Mouse (Mus musculus): Measurements from ENCODE around the gene Rbbp5. TPM values are rescaled to one million over a fixed set of nuclear protein-coding genes. Genes with fewer than 3 reads are reported as not detected.
"Not testable (repeated sequence)": the region's sequence is repeated elsewhere in the genome, so short reads cannot be mapped to it uniquely, and the experiment has no call there.

The Rbbp5 gene
- polyA plus RNA-seq, 1 experiment from 2014 or later, result 37.8 TPM

DNA sequence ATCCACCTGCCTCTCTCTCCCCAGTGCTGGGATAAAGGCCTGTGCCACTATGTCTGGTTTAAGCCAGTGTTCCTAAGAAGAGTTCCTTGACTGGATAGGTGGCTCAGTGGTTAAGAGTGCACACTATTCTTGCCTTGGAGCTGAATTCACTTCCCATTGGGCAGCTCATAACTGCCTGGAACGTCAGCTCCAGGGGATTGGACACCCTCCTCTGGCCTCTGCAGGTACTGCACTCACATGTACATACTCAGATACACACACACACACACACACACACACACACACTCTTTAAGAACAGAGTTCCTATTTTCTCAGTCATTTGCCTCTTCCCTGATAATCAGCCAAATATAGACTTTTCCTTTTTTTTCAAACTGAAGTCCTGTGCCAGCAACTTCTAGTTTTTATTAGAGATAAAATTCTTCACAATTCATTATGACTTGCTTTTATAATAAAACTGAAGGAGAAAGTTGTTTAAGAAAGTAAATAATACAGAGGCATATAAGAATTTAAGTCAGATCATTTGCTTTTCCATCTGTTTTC lies 36.2 kb upstream of the Rbbp5 start:
- H3K36me3 ChIP-seq (ENCODE audit: control insufficient read depth, insufficient read depth, low read length), result peaks cover 56% of the 10 kb centered on the region
- no peaks in the 10 kb centered on the region for H3K27me3 ChIP-seq (replicated peaks; ENCODE audit: control insufficient read depth, insufficient read depth, low read length)
- H3K9ac ChIP-seq (ENCODE audit: low read depth, low read length), result no peak overlapping the region
- DNase-seq (ENCODE audit: low spot score) (no peak), ATAC-seq (ENCODE audit: low read depth) (no peak)
- no peaks in the 10 kb centered on the region for H3K9me3 ChIP-seq (ENCODE audit: control insufficient read depth, low read length)
- no peaks in the 10 kb centered on the region; the same call in 1 of the 2 replicates for H3K4me1 ChIP-seq (ENCODE audit: control insufficient read depth, insufficient read depth, low read length)
- no peak overlapping the region for H3K27ac ChIP-seq (replicated peaks; ENCODE audit: low read depth, low read length)
- no peak overlapping the region for H3K4me3 ChIP-seq (ENCODE audit: low read depth, low read length)
- H3K4me2 ChIP-seq (ENCODE audit: low read depth, low read length), result no peak overlapping the region
- WGBS, result 62% methylated on average over 1 of the region's 1 CpGs

DNA sequence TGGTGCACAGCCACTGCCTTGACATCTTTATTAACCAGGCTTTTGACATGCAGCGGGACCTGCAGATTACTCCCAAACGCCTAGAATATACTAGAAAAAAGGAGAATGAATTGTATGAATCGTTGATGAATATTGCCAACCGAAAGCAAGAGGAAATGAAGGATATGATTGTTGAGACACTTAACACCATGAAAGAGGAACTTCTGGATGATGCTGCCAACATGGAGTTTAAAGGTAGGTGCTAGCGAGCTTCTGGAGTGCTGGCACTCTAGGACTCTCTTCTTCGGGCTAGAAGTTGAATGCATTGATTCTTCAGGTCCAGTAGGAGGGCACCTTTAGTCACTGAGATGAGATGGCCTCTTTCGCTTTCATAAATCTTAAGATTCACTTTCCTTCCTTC lies 27.4 kb upstream of the Rbbp5 start:
- Histone ChIP-seq H3K4me3 (ENCODE audit: low read depth, low read length) (no peak overlapping the region), H3K9ac (ENCODE audit: low read depth, low read length) (no peak overlapping the region), H3K27me3 (replicated peaks; ENCODE audit: control insufficient read depth, insufficient read depth, low read length) (no peaks in the 10 kb centered on the region), H3K9me3 (ENCODE audit: control insufficient read depth, low read length) (no peaks in the 10 kb centered on the region), H3K4me2 (ENCODE audit: low read depth, low read length) (no peak overlapping the region), H3K4me1 (ENCODE audit: control insufficient read depth, insufficient read depth, low read length) (no peaks in the 10 kb centered on the region), H3K36me3 (ENCODE audit: control insufficient read depth, insufficient read depth, low read length) (peaks cover 73% of the 10 kb centered on the region), H3K27ac (replicated peaks; ENCODE audit: low read depth, low read length) (no peak overlapping the region)
- ATAC-seq (ENCODE audit: low read depth) (no peak), DNase-seq (ENCODE audit: low spot score) (no peak)
- 96% methylated on average over 7 of the region's 7 CpGs for WGBS

DNA sequence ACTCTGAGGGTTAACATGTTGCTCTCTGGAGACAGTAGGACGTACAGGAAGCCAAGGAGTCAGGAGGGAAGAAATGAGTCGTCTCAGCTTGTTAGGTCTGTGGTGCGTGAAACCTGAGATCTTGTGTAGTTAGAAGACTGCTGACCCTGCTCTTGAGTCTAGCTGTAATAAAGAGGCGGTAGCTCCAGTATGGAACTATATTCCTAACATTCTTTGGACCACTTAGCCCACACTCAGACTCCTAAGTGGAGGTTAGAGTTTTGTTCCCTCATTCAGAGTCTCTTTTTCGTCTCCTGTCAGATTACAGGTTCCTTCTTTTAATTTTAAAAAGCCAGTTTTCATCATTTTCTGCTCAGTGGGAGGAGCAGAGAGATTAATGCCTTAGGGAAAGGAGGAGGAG lies 12.5 kb upstream of the Rbbp5 start:
- H3K9me3 ChIP-seq (ENCODE audit: control insufficient read depth, low read length), result no peaks in the 10 kb centered on the region
- H3K27me3 ChIP-seq (replicated peaks; ENCODE audit: control insufficient read depth, insufficient read depth, low read length), result no peaks in the 10 kb centered on the region
- H3K4me3 ChIP-seq (ENCODE audit: low read depth, low read length), result no peak overlapping the region
- no peak overlapping the region for H3K4me2 ChIP-seq (ENCODE audit: low read depth, low read length)
- H3K4me1 ChIP-seq (ENCODE audit: control insufficient read depth, insufficient read depth, low read length), result no peaks in the 10 kb centered on the region; the same call in 1 of the 2 replicates
- no peak for ATAC-seq (ENCODE audit: low read depth)
- no peak for DNase-seq (ENCODE audit: low spot score)
- WGBS, result 42% methylated on average over 5 of the region's 5 CpGs
- peaks cover 67% of the 10 kb centered on the region for H3K36me3 ChIP-seq (ENCODE audit: control insufficient read depth, insufficient read depth, low read length)
- H3K9ac ChIP-seq (ENCODE audit: low read depth, low read length), result no peak overlapping the region
- H3K27ac ChIP-seq (replicated peaks; ENCODE audit: low read depth, low read length), result no peak overlapping the region

DNA sequence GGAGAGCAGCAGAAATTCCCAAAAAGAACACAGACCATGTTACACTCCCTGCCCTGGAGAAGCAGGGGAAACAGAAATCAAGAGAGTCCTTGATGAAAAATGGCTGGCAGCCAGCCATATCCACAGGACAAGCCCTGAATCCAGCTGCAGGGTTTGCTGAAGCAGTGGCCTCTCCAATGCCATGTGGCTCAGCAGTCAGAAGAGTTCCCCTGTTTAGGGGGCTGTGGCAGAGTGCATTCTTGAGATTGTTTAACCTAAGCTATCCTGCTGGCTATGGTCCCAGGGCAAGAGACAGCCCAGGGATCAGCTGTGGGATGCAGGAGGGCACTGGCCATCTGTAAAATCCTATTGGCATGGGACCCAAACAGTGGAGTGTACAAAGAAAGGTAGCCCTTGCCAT lies 8.2 kb upstream of the Rbbp5 start:
- DNase-seq (ENCODE audit: low spot score), result peak; percentile 45

DNA sequence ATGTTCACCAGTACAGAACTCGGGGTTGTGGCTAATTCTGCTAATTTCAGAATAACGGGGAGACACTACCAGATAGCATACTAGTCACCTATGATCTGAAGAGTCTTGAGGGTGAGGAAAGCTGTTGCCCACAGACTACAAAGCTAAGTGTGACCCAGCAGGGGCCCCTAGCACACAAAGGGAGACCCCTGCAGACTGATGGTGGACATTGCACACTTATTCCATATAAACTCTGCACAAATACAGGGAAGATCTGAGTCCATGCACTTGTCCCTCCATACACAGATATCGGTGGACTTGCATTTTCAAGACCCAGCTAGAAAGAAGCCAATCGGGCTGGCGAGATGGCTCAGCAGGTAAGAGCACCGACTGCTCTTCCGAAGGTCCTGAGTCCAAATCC lies 7.6 kb upstream of the Rbbp5 start:
- 89% methylated on average over 7 of the region's 7 CpGs for WGBS
- peaks cover 26% of the 10 kb centered on the region for H3K36me3 ChIP-seq (ENCODE audit: control insufficient read depth, insufficient read depth, low read length)
- no peak overlapping the region for H3K27ac ChIP-seq (replicated peaks; ENCODE audit: low read depth, low read length)
- no peaks in the 10 kb centered on the region for H3K27me3 ChIP-seq (replicated peaks; ENCODE audit: control insufficient read depth, insufficient read depth, low read length)
- no peak overlapping the region for H3K4me2 ChIP-seq (ENCODE audit: low read depth, low read length)
- H3K9me3 ChIP-seq (ENCODE audit: control insufficient read depth, low read length), result no peaks in the 10 kb centered on the region
- H3K4me3 ChIP-seq (ENCODE audit: low read depth, low read length), result no peak overlapping the region
- no peak overlapping the region for H3K9ac ChIP-seq (ENCODE audit: low read depth, low read length)
- no peak for ATAC-seq (ENCODE audit: low read depth)
- no peaks in the 10 kb centered on the region; the same call in 1 of the 2 replicates for H3K4me1 ChIP-seq (ENCODE audit: control insufficient read depth, insufficient read depth, low read length)
- DNase-seq (ENCODE audit: low spot score), result no peak

More for the DNA sequence above, 8.2 kb upstream of the Rbbp5 start:
- Histone ChIP-seq H3K9ac (ENCODE audit: low read depth, low read length) (no peak overlapping the region), H3K9me3 (ENCODE audit: control insufficient read depth, low read length) (no peaks in the 10 kb centered on the region), H3K27ac (replicated peaks; ENCODE audit: low read depth, low read length) (no peak overlapping the region), H3K4me2 (ENCODE audit: low read depth, low read length) (no peak overlapping the region), H3K27me3 (replicated peaks; ENCODE audit: control insufficient read depth, insufficient read depth, low read length) (no peaks in the 10 kb centered on the region), H3K36me3 (ENCODE audit: control insufficient read depth, insufficient read depth, low read length) (peaks cover 31% of the 10 kb centered on the region), H3K4me3 (ENCODE audit: low read depth, low read length) (no peak overlapping the region), H3K4me1 (ENCODE audit: control insufficient read depth, insufficient read depth, low read length) (no peaks in the 10 kb centered on the region; the same call in 1 of the 2 replicates)
- peak; percentile 37; the same call in 1 of the 2 replicates for ATAC-seq (ENCODE audit: low read depth)

DNA sequence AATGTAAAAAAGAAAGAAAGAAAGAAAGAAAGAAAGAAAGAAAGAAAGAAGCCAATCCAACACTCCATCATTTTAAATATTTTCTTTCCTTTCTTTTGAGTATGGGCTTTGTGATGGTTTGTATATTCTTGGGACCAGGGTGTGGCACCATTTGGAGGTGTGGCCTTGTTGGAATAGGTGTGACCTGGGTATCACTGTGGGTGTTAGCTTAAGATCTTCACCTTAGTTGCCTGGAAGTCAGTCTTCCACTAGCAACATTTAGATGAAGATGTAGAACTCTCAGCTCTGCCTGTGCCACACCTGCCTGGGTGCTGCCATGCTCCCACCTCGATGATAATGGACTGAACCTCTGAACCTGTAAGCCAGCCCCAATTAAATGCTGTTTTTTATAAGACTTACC lies 7.1 kb upstream of the Rbbp5 start:
- H3K4me2 ChIP-seq (ENCODE audit: low read depth, low read length); H3K4me1 ChIP-seq (ENCODE audit: control insufficient read depth, insufficient read depth, low read length); H3K27ac ChIP-seq (replicated peaks; ENCODE audit: low read depth, low read length); DNase-seq (ENCODE audit: low spot score); H3K9ac ChIP-seq (ENCODE audit: low read depth, low read length); H3K4me3 ChIP-seq (ENCODE audit: low read depth, low read length); ATAC-seq (ENCODE audit: low read depth); H3K9me3 ChIP-seq (ENCODE audit: control insufficient read depth, low read length); H3K27me3 ChIP-seq (replicated peaks; ENCODE audit: control insufficient read depth, insufficient read depth, low read length): not testable (repeated sequence)
- H3K36me3 ChIP-seq (ENCODE audit: control insufficient read depth, insufficient read depth, low read length), result peaks cover 20% of the 10 kb centered on the region
- 86% methylated on average over 1 of the region's 1 CpGs for WGBS

DNA sequence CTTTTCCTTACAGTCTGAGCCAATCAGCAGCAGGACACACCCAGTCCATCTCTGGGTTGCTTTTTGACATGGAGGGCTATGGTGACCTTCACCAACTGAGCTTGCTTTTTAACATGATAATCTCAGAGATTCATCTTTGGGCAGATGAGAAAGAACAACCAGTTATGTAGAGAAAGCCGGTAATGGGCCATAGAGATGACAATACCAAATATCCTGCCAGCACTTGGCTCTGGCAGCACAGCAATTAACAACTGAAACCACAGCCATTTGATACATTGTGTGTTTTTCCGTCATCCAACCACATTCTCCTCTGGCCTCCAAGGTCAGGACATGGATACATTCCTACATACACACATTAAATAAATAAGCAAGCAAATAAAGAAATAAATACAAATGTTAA lies 6.1 kb upstream of the Rbbp5 start:
- ATAC-seq (ENCODE audit: low read depth) (no peak), DNase-seq (ENCODE audit: low spot score) (no peak)
- H3K4me3 ChIP-seq (ENCODE audit: low read depth, low read length), result no peak overlapping the region
- no peaks in the 10 kb centered on the region for H3K9me3 ChIP-seq (ENCODE audit: control insufficient read depth, low read length)
- H3K27ac ChIP-seq (replicated peaks; ENCODE audit: low read depth, low read length), result no peak overlapping the region
- peaks cover 12% of the 10 kb centered on the region for H3K36me3 ChIP-seq (ENCODE audit: control insufficient read depth, insufficient read depth, low read length)
- no peak overlapping the region for H3K9ac ChIP-seq (ENCODE audit: low read depth, low read length)
- 80% methylated on average over 2 of the region's 2 CpGs for WGBS
- H3K27me3 ChIP-seq (replicated peaks; ENCODE audit: control insufficient read depth, insufficient read depth, low read length), result no peaks in the 10 kb centered on the region
- no peak overlapping the region for H3K4me2 ChIP-seq (ENCODE audit: low read depth, low read length)
- peaks cover 3% of the 10 kb centered on the region for H3K4me1 ChIP-seq (ENCODE audit: control insufficient read depth, insufficient read depth, low read length)

DNA sequence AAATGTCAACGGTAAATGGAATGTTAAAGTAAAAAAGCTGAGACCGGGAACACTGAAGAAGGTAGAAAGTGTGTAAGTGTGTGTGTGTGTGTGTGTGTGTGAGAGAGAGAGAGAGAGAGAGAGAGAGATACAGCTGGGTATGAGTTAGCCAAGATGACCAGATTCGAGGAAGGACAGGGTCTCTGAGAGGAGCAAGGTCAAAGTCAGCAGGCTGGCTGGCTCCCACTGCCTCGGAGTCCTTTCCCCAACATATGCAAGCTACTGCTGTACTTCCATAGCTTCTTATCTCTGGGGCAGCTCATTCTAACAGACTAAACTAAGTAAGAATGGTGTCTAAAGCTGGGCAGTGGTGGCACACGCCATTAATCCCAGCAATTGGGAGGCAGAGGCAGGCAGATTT lies 5.7 kb upstream of the Rbbp5 start:
- peaks cover 7% of the 10 kb centered on the region for H3K4me1 ChIP-seq (ENCODE audit: control insufficient read depth, insufficient read depth, low read length)
- H3K9me3 ChIP-seq (ENCODE audit: control insufficient read depth, low read length), result no peaks in the 10 kb centered on the region
- H3K36me3 ChIP-seq (ENCODE audit: control insufficient read depth, insufficient read depth, low read length), result peaks cover 8% of the 10 kb centered on the region
- no peaks in the 10 kb centered on the region for H3K27me3 ChIP-seq (replicated peaks; ENCODE audit: control insufficient read depth, insufficient read depth, low read length)
- DNase-seq (ENCODE audit: low spot score) (no peak), ATAC-seq (ENCODE audit: low read depth) (no peak)
- no peak overlapping the region for H3K4me3 ChIP-seq (ENCODE audit: low read depth, low read length)
- no peak overlapping the region for H3K4me2 ChIP-seq (ENCODE audit: low read depth, low read length)
- WGBS, result 95% methylated on average over 5 of the region's 5 CpGs
- H3K27ac ChIP-seq (replicated peaks; ENCODE audit: low read depth, low read length), result no peak overlapping the region
- no peak overlapping the region for H3K9ac ChIP-seq (ENCODE audit: low read depth, low read length)

DNA sequence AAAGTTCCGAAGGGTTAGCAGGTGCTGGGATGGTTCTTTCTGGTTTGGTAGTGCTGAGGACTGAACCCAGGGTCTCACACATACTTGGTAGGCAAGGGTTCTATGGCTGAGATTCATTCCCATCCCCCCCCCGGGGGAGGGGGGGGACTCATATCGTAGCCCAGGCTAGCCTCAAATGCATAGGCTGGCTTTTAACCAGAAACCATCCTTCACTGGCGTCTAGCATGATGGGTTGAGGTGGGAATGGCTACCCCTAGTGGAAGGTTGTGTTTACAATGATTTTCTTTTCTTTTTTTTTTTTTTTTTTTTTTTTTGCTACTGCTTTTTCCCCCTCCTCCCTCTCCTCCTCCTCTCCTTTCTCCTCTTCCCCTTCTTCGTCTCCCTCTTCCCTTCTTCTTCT lies 4.6 kb upstream of the Rbbp5 start:
- 49% methylated on average over 5 of the region's 5 CpGs for WGBS
- DNase-seq (ENCODE audit: low spot score), result peak; percentile 28
- H3K4me1 ChIP-seq (ENCODE audit: control insufficient read depth, insufficient read depth, low read length), result peaks cover 7% of the 10 kb centered on the region
- no peak overlapping the region for H3K4me3 ChIP-seq (ENCODE audit: low read depth, low read length)
- ATAC-seq (ENCODE audit: low read depth), result no peak
- no peaks in the 10 kb centered on the region for H3K9me3 ChIP-seq (ENCODE audit: control insufficient read depth, low read length)
- H3K4me2 ChIP-seq (ENCODE audit: low read depth, low read length), result no peak overlapping the region
- H3K27ac ChIP-seq (replicated peaks; ENCODE audit: low read depth, low read length), result no peak overlapping the region
- H3K9ac ChIP-seq (ENCODE audit: low read depth, low read length), result no peak overlapping the region
- no peaks in the 10 kb centered on the region for H3K36me3 ChIP-seq (ENCODE audit: control insufficient read depth, insufficient read depth, low read length)
- H3K27me3 ChIP-seq (replicated peaks; ENCODE audit: control insufficient read depth, insufficient read depth, low read length), result no peaks in the 10 kb centered on the region

All from embryonic facial prominence, embryonic 14.5 days (tissue).